Mouse (Mus musculus): ENCODE measurements around the gene Ypel4.

DNA sequence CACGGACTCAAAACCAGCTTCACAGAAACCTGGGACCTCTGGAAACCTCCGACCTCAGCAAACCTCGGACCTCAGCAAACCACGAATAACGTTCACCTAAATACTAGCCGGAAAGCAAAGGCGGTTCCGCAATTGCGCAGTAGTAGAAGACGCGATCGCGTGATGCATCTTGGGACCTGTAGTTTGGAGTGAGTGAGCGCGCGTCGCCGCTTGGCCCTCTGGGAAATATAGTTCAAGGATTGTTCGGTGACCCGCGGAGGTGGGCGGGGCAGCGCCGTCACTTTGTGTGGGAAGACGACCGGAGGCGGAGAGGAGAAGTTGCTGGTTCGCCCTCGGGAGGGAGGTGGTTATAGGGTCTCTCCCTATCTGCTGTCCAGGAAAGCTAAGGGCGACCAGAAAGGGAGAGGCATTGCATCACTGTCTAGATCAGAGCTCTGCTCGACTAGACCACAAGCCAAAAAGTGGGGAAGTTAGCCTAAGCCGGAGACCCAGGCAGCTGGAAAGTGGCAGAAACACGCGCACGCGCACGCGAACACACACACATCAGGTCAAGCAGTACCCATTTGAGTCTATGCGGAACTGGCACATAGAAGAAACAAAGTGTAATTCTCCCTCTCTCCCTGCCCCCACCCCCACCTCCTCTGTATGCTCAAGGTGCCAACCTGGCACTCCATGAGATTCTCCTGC, 6.5 kb upstream of the Ypel4 start, which contains the start of gene Clp1:
- TF ChIP-seq CTCF (IDR thresholded peaks at IDR 0.05; ENCODE audit: insufficient read depth, low read length) (no peak), POLR2A (IDR thresholded peaks at IDR 0.05; ENCODE audit: borderline replicate concordance, extremely low read depth, low read depth, low read length) (peak; percentile 89)
